Mouse (Mus musculus): ENCODE data around the gene Pdcd6. TPM values are rescaled to one million over a fixed set of nuclear protein-coding genes. Genes with fewer than 3 reads are reported as not detected.

Gene Pdcd6
- 201 TPM for polyA plus RNA-seq (2017; shearing (Covaris generic))

DNA sequence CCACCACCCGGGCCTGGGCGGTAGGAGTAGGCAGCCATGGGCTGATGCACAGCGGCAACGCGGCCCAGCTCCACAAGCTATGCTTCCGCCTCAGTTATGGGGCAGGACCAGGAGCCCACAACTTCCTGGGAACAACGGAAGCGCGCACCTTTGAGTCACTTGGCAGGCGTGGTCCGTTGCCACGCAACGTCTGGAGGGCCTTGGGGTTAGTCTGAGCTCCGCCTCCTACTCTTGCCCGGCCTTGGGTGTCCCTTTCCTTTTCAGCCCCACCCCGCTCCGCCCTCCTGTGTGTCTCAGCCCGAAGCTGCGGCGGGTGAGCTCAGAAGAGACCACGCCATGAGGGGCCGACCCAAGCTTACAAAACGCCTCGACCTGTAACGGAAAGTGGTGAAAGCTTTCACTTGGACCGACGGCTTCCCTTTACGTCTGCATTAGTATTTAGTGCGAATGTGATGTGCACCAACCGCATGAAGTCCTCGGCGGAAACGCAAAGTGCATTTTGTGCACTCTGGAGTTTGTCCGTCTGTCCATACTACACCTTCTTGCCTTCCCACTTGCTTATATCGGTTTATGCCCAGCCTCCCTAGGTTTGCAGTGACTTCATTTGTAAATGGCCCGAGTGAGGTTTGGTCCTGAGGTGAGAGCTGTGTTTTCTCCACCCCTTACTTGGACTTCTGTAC lies at the start of gene Pdcd6:
Pdcd6 (minus strand) TSS at position 411 of the 680 bp plus-strand sequence.

DNA sequence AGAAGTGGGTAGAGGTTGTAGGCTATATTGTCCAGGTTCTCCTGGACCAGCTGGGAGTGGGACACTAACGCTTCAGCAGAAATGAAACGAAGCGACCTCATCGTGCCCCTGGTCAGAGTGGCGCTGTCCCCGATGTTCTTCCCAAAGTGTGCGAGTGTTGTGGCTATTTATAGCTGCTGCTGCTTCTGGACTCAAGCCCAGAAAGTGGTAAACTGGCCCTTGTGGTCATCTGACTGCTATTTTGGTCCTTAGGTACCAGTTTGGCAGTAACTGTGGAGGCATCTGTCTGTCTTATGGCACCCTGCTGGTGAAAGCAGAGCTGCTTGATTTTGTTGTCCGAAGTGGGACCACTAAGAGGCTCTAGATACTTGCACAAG lies 46.5 kb upstream of the Pdcd6 start, which contains the start of gene Lrrc14b:
Lrrc14b (minus strand) TSS at position 147 of the 377 bp plus-strand sequence.

GRCm38 (mm10) chr13:74349566-74350434 lies 32.4 kb upstream of the Pdcd6 start, which contains the start of the genes Sdha and Ccdc127:
TSS of gene Sdha (minus strand) at chr13:74350280.
TSS of gene Ccdc127 (plus strand) at chr13:74350309.

GRCm38 (mm10) chr13:74292167-74292566 lies 25.2 kb downstream of the Pdcd6 start, which contains the start of gene Ahrr:
TSS of gene Ahrr (minus strand) at chr13:74292331.

Other genes with a start within 250 kb of the Pdcd6 start
- not detected for gene Slc9a3, start 196.1 kb downstream of the Pdcd6 start, polyA plus RNA-seq (2017; shearing (Covaris generic))
- 114 TPM for gene Exoc3, start 108.8 kb downstream of the Pdcd6 start, polyA plus RNA-seq (2017; shearing (Covaris generic))
- gene Ahrr, start 25.2 kb downstream of the Pdcd6 start, polyA plus RNA-seq (2017; shearing (Covaris generic)) = 0.07 TPM
- 338 TPM for gene Sdha, start 32.7 kb upstream of the Pdcd6 start, polyA plus RNA-seq (2017; shearing (Covaris generic))
- 38.2 TPM for gene Ccdc127, start 32.7 kb upstream of the Pdcd6 start, polyA plus RNA-seq (2017; shearing (Covaris generic))
- gene Lrrc14b, start 46.4 kb upstream of the Pdcd6 start, polyA plus RNA-seq (2017; shearing (Covaris generic)) = not detected
- gene Zfp72, start 73.3 kb upstream of the Pdcd6 start, polyA plus RNA-seq (2017; shearing (Covaris generic)) = 1.9 TPM
- gene Ftl1-ps1, start 82.1 kb upstream of the Pdcd6 start, polyA plus RNA-seq (2017; shearing (Covaris generic)) = 48.5 TPM
- 21.2 TPM for gene Zfp825, start 176.4 kb upstream of the Pdcd6 start, polyA plus RNA-seq (2017; shearing (Covaris generic))

Data from activated CD4-positive, CD25-positive, alpha-beta regulatory T cell, adult 9 weeks (primary cell).